Mouse (Mus musculus) right cerebral cortex, postnatal 14 days (tissue): ENCODE results near the gene Teddm3.
"Not testable (repeated sequence)": the region's sequence is repeated elsewhere in the genome, so short reads cannot be mapped to it uniquely, and the experiment has no call there.

Source experiments
- DNase-seq: peaks from one replicate; pipeline ENCODE4 v3.0.0; 2022

The Teddm3 gene

DNA sequence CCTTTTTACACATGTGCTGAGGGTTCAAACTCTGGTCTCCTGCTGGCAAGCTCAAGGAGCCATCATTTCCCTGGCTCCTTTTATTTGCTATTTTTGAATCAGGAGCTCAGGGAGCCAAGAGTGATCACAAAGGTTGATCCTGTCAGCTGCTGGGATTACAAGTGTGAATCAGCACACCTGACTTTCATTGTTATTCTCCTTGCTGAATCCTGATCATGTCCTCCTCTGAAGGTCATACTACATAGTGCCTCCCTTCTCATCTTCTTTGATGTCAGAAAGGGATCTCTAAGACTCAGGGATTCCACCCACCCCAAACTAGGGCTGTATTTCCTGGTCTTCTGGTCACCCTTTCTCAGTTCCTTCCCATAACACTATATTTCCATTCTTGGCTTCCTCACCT lies 3.9 kb downstream of the Teddm3 start:
- no peak for DNase-seq

DNA sequence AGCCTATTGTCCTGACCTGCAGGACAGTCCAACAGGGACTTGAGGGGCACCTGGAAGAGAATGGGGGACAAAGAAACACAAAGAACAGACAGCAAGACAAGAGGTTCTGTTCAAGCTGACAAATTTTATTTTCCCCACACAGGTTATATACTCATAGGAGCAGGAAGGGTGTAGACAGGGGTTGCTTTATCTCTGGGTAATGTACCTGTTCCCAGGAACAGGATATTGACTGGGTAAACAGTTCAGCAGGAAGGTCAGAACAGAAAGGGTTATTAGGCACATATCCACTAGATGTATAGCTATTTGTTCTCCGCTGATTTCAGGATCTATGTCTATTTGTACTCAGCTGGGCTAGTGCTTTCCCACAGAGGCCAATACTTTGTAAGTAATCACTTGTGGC lies 5.3 kb downstream of the Teddm3 start:
- DNase-seq, result not testable (repeated sequence)

DNA sequence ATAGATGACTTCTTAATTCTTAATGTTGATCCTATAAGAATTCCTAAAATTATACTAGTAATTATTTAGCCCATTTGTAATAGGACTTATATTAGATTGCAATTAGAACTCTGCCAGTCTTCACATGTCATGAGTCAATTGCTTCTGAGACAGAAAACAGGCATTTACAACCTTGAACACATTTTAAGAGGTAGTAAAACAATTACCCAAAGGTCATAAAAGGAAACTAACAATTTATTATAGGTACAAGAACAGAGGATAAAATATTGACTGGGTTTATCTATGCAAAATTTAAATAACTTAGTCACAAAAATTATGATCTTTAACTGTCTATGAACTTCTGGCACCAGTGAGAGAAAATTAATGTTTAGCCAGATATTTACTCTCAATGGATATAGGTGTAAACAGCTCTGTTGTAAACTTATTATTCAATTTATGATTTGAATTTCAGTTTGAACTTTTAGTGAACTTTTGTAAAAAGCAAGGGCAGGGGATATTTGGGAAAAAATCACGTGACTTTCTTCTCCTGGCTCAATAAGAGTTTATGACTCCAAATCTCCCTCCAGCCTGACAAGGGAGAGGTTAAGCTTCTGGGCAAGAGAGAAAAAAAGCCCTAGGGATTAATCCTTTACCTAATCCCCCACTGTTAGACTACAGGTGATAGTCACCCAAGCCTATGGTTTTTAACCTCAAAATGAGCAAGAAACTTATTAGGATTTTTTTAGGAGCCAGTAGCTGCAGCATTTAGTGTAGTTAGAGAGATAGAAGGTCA lies 17.3 kb downstream of the Teddm3 start:
- no peak for DNase-seq

DNA sequence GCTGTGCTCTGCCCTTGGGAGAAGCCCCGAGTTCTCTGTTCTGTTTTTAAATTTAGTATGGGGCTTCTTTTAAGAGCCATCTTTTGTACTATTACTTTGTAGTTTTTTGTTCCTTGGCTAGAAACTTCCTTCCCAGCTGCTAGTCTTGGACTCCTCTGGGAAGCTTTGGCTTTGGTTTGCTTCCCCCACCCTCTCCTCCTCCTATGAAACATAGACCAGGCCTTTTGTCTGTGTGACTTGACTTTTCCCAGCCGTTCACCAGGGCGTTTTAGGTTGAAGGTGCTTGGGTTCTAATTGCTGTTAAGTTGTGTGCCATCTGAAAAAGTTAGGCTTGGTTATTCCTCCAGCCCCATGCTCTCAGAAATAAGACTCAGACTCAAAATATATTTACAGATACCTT lies 26.1 kb downstream of the Teddm3 start:
- not testable (repeated sequence) for DNase-seq

DNA sequence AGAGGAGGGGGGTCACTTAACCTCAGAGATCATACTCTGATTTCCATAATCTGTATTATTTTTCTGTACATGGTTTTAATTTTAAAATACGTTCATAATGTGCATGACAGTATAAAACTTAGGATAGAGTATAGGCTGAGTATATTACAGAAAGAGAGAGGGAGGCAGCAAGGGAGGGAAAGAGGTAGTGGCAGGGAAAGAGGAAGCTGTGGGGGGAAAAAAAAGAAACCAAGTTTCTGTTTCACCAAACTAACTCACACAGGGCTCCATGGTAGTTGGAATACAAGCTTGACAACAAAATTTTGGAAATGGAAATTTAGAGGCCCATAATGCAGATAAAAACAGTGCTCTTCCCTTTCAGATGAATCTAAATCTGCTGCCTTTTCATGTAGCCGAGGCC lies 31.0 kb downstream of the Teddm3 start:
- DNase-seq, result not testable (repeated sequence)

DNA sequence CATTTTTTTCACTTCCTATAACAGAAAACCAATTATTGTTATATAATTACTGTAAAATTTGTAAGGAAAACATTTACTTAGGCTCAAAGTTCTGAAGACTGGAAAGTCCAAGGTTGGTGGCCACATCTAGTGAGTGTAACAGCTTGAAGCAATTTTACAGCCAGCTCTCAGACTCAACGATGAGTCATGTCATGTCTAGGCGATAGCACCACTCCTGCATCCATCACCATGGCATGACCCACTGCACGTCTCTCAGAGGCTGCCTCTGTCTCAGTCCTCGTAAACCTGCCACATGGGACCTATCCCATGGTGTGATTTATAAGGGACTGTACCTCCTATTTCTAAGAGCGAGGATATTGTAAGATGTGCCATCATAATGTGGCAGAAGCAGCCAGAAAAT lies 37.7 kb downstream of the Teddm3 start:
- DNase-seq, result no peak

DNA sequence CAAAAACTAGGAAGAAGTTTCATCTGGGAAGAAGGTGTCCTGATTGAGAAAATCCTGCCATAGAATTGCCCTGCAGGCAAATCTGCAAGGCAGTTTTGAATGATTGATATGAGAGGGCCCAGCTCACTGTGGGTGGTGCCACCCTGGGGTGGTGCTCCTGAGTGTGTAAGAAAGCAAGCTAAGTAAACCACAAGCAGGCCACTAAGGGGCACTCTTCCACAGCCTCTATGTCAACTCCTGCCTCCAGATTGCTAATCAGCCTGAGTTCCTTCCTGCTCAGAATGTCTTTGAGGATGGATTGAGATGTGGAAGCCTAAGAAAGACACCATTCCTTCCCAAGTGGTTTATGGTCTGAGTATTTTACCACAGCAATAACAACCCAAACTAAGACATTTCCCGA lies 44.3 kb downstream of the Teddm3 start:
- DNase-seq, result no peak
